Mouse (Mus musculus) heart, embryonic 12.5 days (tissue): ENCODE results near the gene Slf1. TPM values are rescaled to one million over a fixed set of nuclear protein-coding genes. Genes with fewer than 3 reads are reported as not detected.
"Not testable (repeated sequence)": the region's sequence is repeated elsewhere in the genome, so short reads cannot be mapped to it uniquely, and the experiment has no call there.

Source experiments
- ATAC-seq: fragments of 200-750 bp; cut with Nextera tagmentation; 2 replicates; pipeline ENCODE4 v1.8.0; 2017; ENCODE audit warnings: moderate TSS enrichment, moderate library complexity; ENCODE audit not compliant: insufficient number of reproducible peaks, low FRiP score
- H3K27ac ChIP-seq: fragments of 300-500 bp; sonication (generic); 2 replicates; pipeline ENCODE4 v1.5.1; 2016; ENCODE audit warnings: mild to moderate bottlenecking, moderate library complexity; ENCODE audit not compliant: poor library complexity, severe bottlenecking
- H3K27me3 ChIP-seq: fragments of 300-500 bp; sonication (generic); replicated peaks from 2 replicates; pipeline ENCODE4 v1.6.1; 2016; ENCODE audit warnings: mild to moderate bottlenecking, moderate library complexity
- H3K36me3 ChIP-seq: fragments of 300-500 bp; sonication (generic); 2 replicates; pipeline ENCODE4 v1.6.1; 2016; ENCODE audit warnings: mild to moderate bottlenecking, moderate library complexity
- H3K4me1 ChIP-seq: fragments of 300-500 bp; sonication (generic); replicated peaks from 2 replicates; pipeline ENCODE4 v1.6.1; 2016; ENCODE audit warnings: mild to moderate bottlenecking
- H3K4me2 ChIP-seq: fragments of 300-500 bp; sonication (generic); 2 replicates; pipeline ENCODE4 v1.6.1; 2016; ENCODE audit warnings: mild to moderate bottlenecking, moderate library complexity
- H3K4me3 ChIP-seq: fragments of 300-500 bp; sonication (generic); 2 replicates; pipeline ENCODE4 v1.5.1; 2016; ENCODE audit warnings: mild to moderate bottlenecking
- H3K9ac ChIP-seq: fragments of 300-500 bp; sonication (generic); 2 replicates; pipeline ENCODE4 v1.6.1; 2016; ENCODE audit warnings: mild to moderate bottlenecking, moderate library complexity
- H3K9me3 ChIP-seq: fragments of 300-500 bp; sonication (generic); replicated peaks from 2 replicates; pipeline ENCODE4 v1.6.1; 2016; ENCODE audit warnings: mild to moderate bottlenecking, moderate library complexity
- WGBS: fragments of 180-500 bp; shearing (Covaris S2); methylation state at CpG from one replicate; pipeline ENCODE4 v1.1.7; 2016; 5-methylcytosine and 5-hydroxymethylcytosine counted together
- polyA plus RNA-seq: library from polyadenylated mRNA; unstranded; fragments of >200 nt; fragmentation: Nextera tagmentation; extraction: Ambion mirVana; gene quantifications from 2 replicates; pipeline ENCODE4 v1.2.1, GENCODE M21; 2016

The Slf1 gene
- polyA plus RNA-seq: 30.8 and 32.1 TPM in 2 replicates

GRCm38 (mm10) chr13:77134931-77135620 lies at the start of gene Slf1, which contains the start of gene 2210408I21Rik:
TSS of gene Slf1 (minus strand) at chr13:77135473.
TSS of gene 2210408I21Rik (plus strand) at chr13:77135540.
- no peaks in the 10 kb centered on the region for H3K27me3 ChIP-seq
- H3K4me3 ChIP-seq: peak within 1 kb of the TSS; percentile 97
- under 1% methylated on average over 65 of the region's 65 CpGs for WGBS
- no peaks in the 10 kb centered on the region for H3K36me3 ChIP-seq
- ATAC-seq: peak; percentile 95
- peak within 1 kb of the TSS; percentile 75 for H3K4me2 ChIP-seq
- H3K9ac ChIP-seq: peak within 1 kb of the TSS; percentile 87
- H3K9me3 ChIP-seq: no peaks in the 10 kb centered on the region
- H3K4me1 ChIP-seq: no peaks in the 10 kb centered on the region
- peak within 1 kb of the TSS; percentile 92 for H3K27ac ChIP-seq

- Histone ChIP-seq H3K27me3 (no peaks in the 10 kb centered on the region), H3K4me3 (no peak overlapping the region), H3K36me3 (no peaks in the 10 kb centered on the region), H3K9me3 (no peaks in the 10 kb centered on the region), H3K4me1 (no peaks in the 10 kb centered on the region), H3K4me2 (no peak overlapping the region), H3K27ac (no peak overlapping the region), H3K9ac (no peak overlapping the region)
- no peak for ATAC-seq
These were observed 42.7 kb upstream of the Slf1 start for GRCm38 (mm10) chr13:77177931-77178330.

- Histone ChIP-seq H3K4me2 (no peak overlapping the region), H3K9me3 (no peaks in the 10 kb centered on the region), H3K36me3 (no peaks in the 10 kb centered on the region), H3K4me3 (no peak overlapping the region), H3K9ac (no peak overlapping the region), H3K4me1 (no peaks in the 10 kb centered on the region), H3K27me3 (no peaks in the 10 kb centered on the region), H3K27ac (no peak overlapping the region)
- WGBS: 77% methylated on average over 2 of the region's 2 CpGs
- no peak for ATAC-seq
These were observed 5.6 kb upstream of the Slf1 start for GRCm38 (mm10) chr13:77140890-77141289.

- Histone ChIP-seq H3K27me3 (no peaks in the 10 kb centered on the region), H3K36me3 (no peaks in the 10 kb centered on the region), H3K4me2 (peak overlapping the region; percentile 75), H3K4me1 (no peaks in the 10 kb centered on the region), H3K4me3 (peak overlapping the region; percentile 97), H3K9ac (peak overlapping the region; percentile 87), H3K9me3 (no peaks in the 10 kb centered on the region), H3K27ac (peak overlapping the region; percentile 92)
- 2% methylated on average over 11 of the region's 11 CpGs for WGBS
- ATAC-seq: peak; percentile 59
These were observed 328 bp upstream of the Slf1 start for GRCm38 (mm10) chr13:77135621-77135981.

- H3K27ac ChIP-seq: no peak overlapping the region
- no peak for ATAC-seq
- H3K4me2 ChIP-seq: no peak overlapping the region
- H3K9ac ChIP-seq: no peak overlapping the region
- H3K9me3 ChIP-seq: no peaks in the 10 kb centered on the region
- H3K4me1 ChIP-seq: no peaks in the 10 kb centered on the region
- no peaks in the 10 kb centered on the region for H3K36me3 ChIP-seq
- 49% methylated on average over 2 of the region's 2 CpGs for WGBS
- no peak overlapping the region for H3K4me3 ChIP-seq
- H3K27me3 ChIP-seq: no peaks in the 10 kb centered on the region
These were observed 4.1 kb downstream of the Slf1 start for GRCm38 (mm10) chr13:77131132-77131531.

GRCm38 (mm10) chr13:77128240-77128639 lies 7.0 kb downstream of the Slf1 start:
- H3K4me2 ChIP-seq: no peak overlapping the region
- H3K9me3 ChIP-seq: no peaks in the 10 kb centered on the region
- no peaks in the 10 kb centered on the region for H3K27me3 ChIP-seq
- no peak overlapping the region for H3K9ac ChIP-seq
- H3K27ac ChIP-seq: no peak overlapping the region
- peaks cover 3% of the 10 kb centered on the region for H3K36me3 ChIP-seq
- H3K4me1 ChIP-seq: no peaks in the 10 kb centered on the region
- no peak overlapping the region for H3K4me3 ChIP-seq
- 79% methylated on average over 2 of the region's 2 CpGs for WGBS
- ATAC-seq: no peak

- Histone ChIP-seq H3K27ac (no peak overlapping the region), H3K9ac (no peak overlapping the region)
These were observed 10.1 kb downstream of the Slf1 start for GRCm38 (mm10) chr13:77125159-77125558.

GRCm38 (mm10) chr13:77118695-77119094 lies 16.6 kb downstream of the Slf1 start:
- ATAC-seq: no peak
- 92% methylated on average over 4 of the region's 4 CpGs for WGBS
- Histone ChIP-seq H3K9me3 (no peaks in the 10 kb centered on the region), H3K27me3 (no peaks in the 10 kb centered on the region), H3K36me3 (no peaks in the 10 kb centered on the region), H3K9ac (no peak overlapping the region), H3K4me2 (no peak overlapping the region), H3K27ac (no peak overlapping the region), H3K4me1 (no peaks in the 10 kb centered on the region), H3K4me3 (no peak overlapping the region)

More at GRCm38 (mm10) chr13:77125159-77125558, 10.1 kb downstream of the Slf1 start:
- no peak for ATAC-seq
- Histone ChIP-seq H3K4me3 (no peak overlapping the region), H3K9me3 (no peaks in the 10 kb centered on the region), H3K4me2 (no peak overlapping the region), H3K4me1 (no peaks in the 10 kb centered on the region), H3K36me3 (peaks cover 3% of the 10 kb centered on the region), H3K27me3 (no peaks in the 10 kb centered on the region)
- 91% methylated on average over 3 of the region's 3 CpGs for WGBS

GRCm38 (mm10) chr13:77107734-77108133 lies 27.5 kb downstream of the Slf1 start:
- Histone ChIP-seq H3K4me2 (no peak overlapping the region), H3K27ac (no peak overlapping the region), H3K36me3 (peaks cover 18% of the 10 kb centered on the region), H3K9ac (no peak overlapping the region), H3K27me3 (no peaks in the 10 kb centered on the region), H3K4me3 (no peak overlapping the region), H3K4me1 (no peaks in the 10 kb centered on the region), H3K9me3 (no peaks in the 10 kb centered on the region)
- ATAC-seq: no peak

GRCm38 (mm10) chr13:77092876-77093275 lies 42.4 kb downstream of the Slf1 start:
- WGBS: 90% methylated on average over 1 of the region's 1 CpGs
- H3K27ac ChIP-seq, H3K27me3 ChIP-seq, ATAC-seq, H3K9me3 ChIP-seq, H3K4me3 ChIP-seq, H3K9ac ChIP-seq, H3K4me1 ChIP-seq, H3K4me2 ChIP-seq: not testable (repeated sequence)
- H3K36me3 ChIP-seq: peaks cover 12% of the 10 kb centered on the region; the same call in 1 of the 2 replicates

GRCm38 (mm10) chr13:77072030-77072429 lies 63.2 kb downstream of the Slf1 start:
- no peak for ATAC-seq
- no peak overlapping the region for H3K4me2 ChIP-seq
- H3K27me3 ChIP-seq: no peaks in the 10 kb centered on the region
- no peak overlapping the region for H3K4me3 ChIP-seq
- no peak overlapping the region for H3K9ac ChIP-seq
- H3K27ac ChIP-seq: no peak overlapping the region
- H3K36me3 ChIP-seq: peaks cover 8% of the 10 kb centered on the region
- H3K4me1 ChIP-seq: no peaks in the 10 kb centered on the region
- peaks cover 1% of the 10 kb centered on the region for H3K9me3 ChIP-seq

GRCm38 (mm10) chr13:77068847-77069246 lies 66.4 kb downstream of the Slf1 start:
- Histone ChIP-seq H3K4me3 (no peak overlapping the region), H3K27ac (no peak overlapping the region), H3K36me3 (peaks cover 4% of the 10 kb centered on the region; the same call in 1 of the 2 replicates), H3K9me3 (no peaks in the 10 kb centered on the region), H3K27me3 (no peaks in the 10 kb centered on the region), H3K4me1 (no peaks in the 10 kb centered on the region), H3K9ac (no peak overlapping the region), H3K4me2 (no peak overlapping the region)
- no peak for ATAC-seq
- WGBS: 91% methylated on average over 1 of the region's 1 CpGs
